Mouse (Mus musculus) adrenal gland, postnatal 4 days (tissue): ENCODE data around the gene Olfr763. TPM values are rescaled to one million over a fixed set of nuclear protein-coding genes. Genes with fewer than 3 reads are reported as not detected.
"Not testable (repeated sequence)": the region's sequence is repeated elsewhere in the genome, so short reads cannot be mapped to it uniquely, and the experiment has no call there.

Source experiments
- DNase-seq, 2 experiments: peaks; one replicate each; pipeline ENCODE4 v3.0.0; 2021 to 2022; ENCODE audit warnings: low spot score in 2 of 2, mixed read lengths in 2 of 2
- long read RNA-seq, 2 experiments: library from polyadenylated mRNA; stranded (forward); transcript quantifications; one replicate each; pipeline ENCODE4 v2.0.0; 2021
- total RNA-seq, 2 experiments: library from RNA; stranded (reverse); gene quantifications; 2 replicates each; pipeline ENCODE4 v1.2.3; 2021

Olfr763 gene
- not detected for total RNA-seq
- long read RNA-seq, experiment 1: 0 reads
- long read RNA-seq, experiment 2: 0 reads

- DNase-seq: no peak
Measured at GRCm38 (mm10) chr10:129010288-129010841, at the start of gene Olfr763. TSS of gene Olfr763 (plus strand) at chr10:129010791.

GRCm38 (mm10) chr10:128964961-128965360, 45.6 kb upstream of the Olfr763 start:
- no peak for DNase-seq

- no peak for DNase-seq
Measured at GRCm38 (mm10) chr10:128965871-128966270, 44.7 kb upstream of the Olfr763 start.

- DNase-seq: no peak
Measured at GRCm38 (mm10) chr10:128968341-128968749, 42.2 kb upstream of the Olfr763 start.

- no peak for DNase-seq
Measured at GRCm38 (mm10) chr10:128970740-128971250, 39.8 kb upstream of the Olfr763 start.

- DNase-seq: no peak
Measured at GRCm38 (mm10) chr10:128972841-128973240, 37.8 kb upstream of the Olfr763 start.

- no peak for DNase-seq
Measured at GRCm38 (mm10) chr10:128976395-128976794, 34.2 kb upstream of the Olfr763 start.

- DNase-seq: no peak
Measured at GRCm38 (mm10) chr10:128977522-128978114, 33.0 kb upstream of the Olfr763 start.

GRCm38 (mm10) chr10:128980644-128981365, 29.8 kb upstream of the Olfr763 start:
- DNase-seq: no peak

GRCm38 (mm10) chr10:128989131-128989530, 21.5 kb upstream of the Olfr763 start, which contains the start of gene Olfr9:
TSS of gene Olfr9 (plus strand) at chr10:128989431.
- DNase-seq: not testable (repeated sequence)

- DNase-seq: not testable (repeated sequence)
Measured at GRCm38 (mm10) chr10:128990129-128990850, 20.3 kb upstream of the Olfr763 start.

GRCm38 (mm10) chr10:128990994-128991393, 19.6 kb upstream of the Olfr763 start:
- no peak for DNase-seq

GRCm38 (mm10) chr10:128995796-128996195, 14.8 kb upstream of the Olfr763 start:
- no peak for DNase-seq

- DNase-seq: no peak
Measured at GRCm38 (mm10) chr10:128996523-128997040, 14.0 kb upstream of the Olfr763 start.

GRCm38 (mm10) chr10:129004032-129004920, 6.3 kb upstream of the Olfr763 start:
- no peak for DNase-seq

GRCm38 (mm10) chr10:129011511-129011910, 920 bp downstream of the Olfr763 start:
- DNase-seq: not testable (repeated sequence)

- DNase-seq: no peak
Measured at GRCm38 (mm10) chr10:129014477-129014876, 3.9 kb downstream of the Olfr763 start.

GRCm38 (mm10) chr10:129023319-129023718, 12.7 kb downstream of the Olfr763 start:
- DNase-seq: no peak

GRCm38 (mm10) chr10:129026018-129026662, 15.5 kb downstream of the Olfr763 start:
- DNase-seq: no peak

GRCm38 (mm10) chr10:129028343-129028742, 17.8 kb downstream of the Olfr763 start:
- DNase-seq: no peak
